Mouse (Mus musculus) NIH3T3 (cell line): ENCODE measurements at regions not wholly inside any gene's neighbourhood (a gene's known extent, or its start where the extent isn't known, plus 50 kb on each side); places are given as distances from the start of the nearest gene placed in this dataset.
A peak's percentile ranks its signal among the peaks of the same experiment; 100 is the strongest.

Experiments
- DNase-seq: peaks from one replicate; pipeline ENCODE4 v3.0.0-alpha.2; 2012; ENCODE audit warnings: low read depth

- no peak for DNase-seq
These were observed 166.5 kb downstream of the Smarca1 start for GRCm38 (mm10) chrX:47726285-47726684.

GRCm38 (mm10) chrX:47703080-47703479 lies 189.7 kb downstream of the Smarca1 start:
- peak; percentile 55 for DNase-seq

DNA sequence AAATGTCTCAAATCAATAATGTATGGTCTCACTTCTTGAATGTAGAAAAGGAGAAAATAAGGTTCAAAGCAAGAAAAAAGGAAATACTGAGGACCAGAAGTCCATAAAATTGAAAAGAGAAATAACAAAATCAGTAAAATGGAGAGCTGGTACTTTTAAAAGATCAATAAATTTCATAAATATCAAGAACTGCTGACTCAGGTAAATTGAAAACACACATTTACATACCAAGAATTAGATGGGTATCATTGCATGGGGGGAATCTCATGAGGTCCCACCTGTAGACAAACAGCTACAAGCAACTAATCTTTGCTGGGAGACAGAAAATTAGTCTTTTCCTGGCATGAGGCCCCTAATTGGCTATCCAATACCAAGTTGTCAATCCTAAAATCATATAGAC lies 224.0 kb downstream of the Smarca1 start:
- DNase-seq = no peak

DNA sequence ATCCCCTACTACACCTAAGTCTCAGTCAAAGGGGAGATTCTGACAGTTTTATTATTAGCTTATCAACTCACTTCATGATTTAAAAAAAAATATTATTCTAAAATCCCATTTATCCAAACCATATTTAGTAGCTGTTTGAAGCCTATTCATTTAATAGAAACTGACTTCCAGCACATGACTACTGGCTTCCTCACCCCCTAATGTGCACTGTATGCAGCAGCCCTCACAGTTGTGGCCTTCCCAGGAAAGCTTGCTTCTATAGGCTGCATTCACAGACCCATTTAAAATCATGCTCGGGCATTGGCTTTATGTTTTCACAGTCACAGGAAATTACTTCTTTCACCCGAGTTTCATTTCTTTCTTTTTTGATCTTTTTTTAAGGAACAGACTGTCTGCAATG lies 246.3 kb downstream of the Smarca1 start:
- DNase-seq = no peak

GRCm38 (mm10) chrX:47641191-47641590 lies 251.6 kb downstream of the Smarca1 start:
- DNase-seq = no peak

DNA sequence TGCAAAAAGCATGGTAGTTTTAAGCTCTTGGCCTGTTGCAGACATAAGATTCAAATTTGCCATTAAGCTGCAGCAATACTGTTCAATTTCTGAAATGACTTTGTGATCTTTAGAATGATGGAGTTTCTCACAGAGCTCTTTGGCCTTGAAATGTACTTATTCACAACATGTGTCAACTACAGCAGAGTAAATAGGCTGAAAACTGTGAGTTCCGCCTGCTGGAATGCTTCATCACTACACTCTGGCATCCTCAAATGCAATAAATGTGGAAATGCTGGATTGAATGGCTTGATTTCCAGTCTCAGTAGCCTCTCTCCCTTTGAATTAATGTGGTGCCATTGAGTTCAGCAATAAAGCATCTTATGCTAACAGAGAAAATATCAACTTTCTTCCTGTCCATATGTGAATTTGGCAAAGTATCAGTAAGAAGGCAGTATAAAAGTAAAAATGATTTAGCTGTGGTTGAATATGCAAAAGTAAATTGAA lies 253.9 kb downstream of the Smarca1 start:
- peak; percentile 1 for DNase-seq

GRCm38 (mm10) chrX:47622881-47623613 lies 269.7 kb downstream of the Smarca1 start:
- peak; percentile 73 for DNase-seq

DNA sequence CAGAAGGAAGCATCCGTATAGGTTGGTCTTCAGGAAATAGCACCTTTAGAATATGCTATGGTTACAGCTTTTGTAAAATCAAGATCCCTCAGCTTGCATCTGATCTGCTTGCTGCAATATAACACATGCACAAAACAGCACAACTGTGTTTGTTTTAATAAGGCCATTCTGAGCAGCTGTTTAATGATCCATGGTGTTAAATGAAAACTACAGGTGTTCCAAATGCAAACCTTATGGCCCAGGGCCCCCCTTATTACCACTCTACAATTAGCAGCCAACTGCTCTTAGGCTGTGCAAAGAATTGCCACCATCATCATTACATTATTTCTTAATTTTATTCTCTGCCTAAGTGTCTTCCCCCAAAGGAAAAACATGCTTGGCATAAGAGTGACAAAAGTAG lies 280.4 kb downstream of the Smarca1 start:
- no peak for DNase-seq
